Mouse (Mus musculus) stomach, postnatal 0 days (tissue): ENCODE results near the gene Tbc1d23. TPM values are rescaled to one million over a fixed set of nuclear protein-coding genes. Genes with fewer than 3 reads are reported as not detected.
A peak's percentile ranks its signal among the peaks of the same experiment; 100 is the strongest.
"Not testable (repeated sequence)": the region's sequence is repeated elsewhere in the genome, so short reads cannot be mapped to it uniquely, and the experiment has no call there.

Experiments
- ATAC-seq: fragments of 200-750 bp; cut with Nextera tagmentation; 2 replicates; pipeline ENCODE4 v1.8.0; 2017; ENCODE audit not compliant: low FRiP score, low TSS enrichment
- DNase-seq: peaks from one replicate; pipeline ENCODE4 v3.0.0-alpha.2; 2016; ENCODE audit warnings: low spot score
- H3K27ac ChIP-seq: fragments of 300-500 bp; sonication (generic); replicated peaks from 2 replicates; pipeline ENCODE4 v1.5.1; 2014; ENCODE audit warnings: mild to moderate bottlenecking, control low read depth
- H3K27me3 ChIP-seq: fragments of 300-500 bp; sonication (generic); 2 replicates; pipeline ENCODE4 v1.6.1; 2014; ENCODE audit warnings: low read length; ENCODE audit not compliant: control insufficient read depth, insufficient read depth
- H3K36me3 ChIP-seq: fragments of 300-500 bp; sonication (generic); 2 replicates; pipeline ENCODE4 v1.6.1; 2014; ENCODE audit warnings: low read length, mixed read lengths; ENCODE audit not compliant: control insufficient read depth, insufficient read depth
- H3K4me1 ChIP-seq: fragments of 300-500 bp; sonication (generic); replicated peaks from 2 replicates; pipeline ENCODE4 v1.6.1; 2014; ENCODE audit warnings: antibody characterized with exemption; ENCODE audit not compliant: control insufficient read depth, insufficient read depth
- H3K4me2 ChIP-seq: fragments of 300-500 bp; sonication (generic); replicated peaks from 2 replicates; pipeline ENCODE4 v1.6.1; 2014; ENCODE audit warnings: low read depth, mild to moderate bottlenecking, control low read depth, moderate library complexity
- H3K4me3 ChIP-seq: fragments of 300-500 bp; sonication (generic); 2 replicates; pipeline ENCODE4 v1.5.1; 2014; ENCODE audit warnings: low read depth, low read length, control low read depth
- H3K9ac ChIP-seq: fragments of 300-500 bp; sonication (generic); 2 replicates; pipeline ENCODE4 v1.6.1; 2014; ENCODE audit warnings: mild to moderate bottlenecking, low read length, control low read depth, mixed read lengths
- H3K9me3 ChIP-seq: fragments of 300-500 bp; sonication (generic); 2 replicates; pipeline ENCODE4 v1.6.1; 2016; ENCODE audit warnings: low read length; ENCODE audit not compliant: control insufficient read depth
- CTCF ChIP-seq: IDR thresholded peaks from 2 replicates; pipeline ENCODE4 v1.5.1; 2016; ENCODE audit warnings: antibody characterized with exemption, low read depth, mild to moderate bottlenecking, moderate library complexity
- EP300 ChIP-seq: optimal IDR thresholded peaks from 2 replicates; pipeline ENCODE3; 2016; ENCODE audit warnings: antibody characterized with exemption
- WGBS: fragments of 180-500 bp; shearing (Covaris S2); extraction: QIAGEN DNeasy Blood & Tissue Kit; methylation state at CpG from one replicate; pipeline ENCODE4 v1.1.7; 2014; 5-methylcytosine and 5-hydroxymethylcytosine counted together
- polyA plus RNA-seq: library from polyadenylated mRNA; unstranded; fragments of >200 nt; fragmentation: Nextera tagmentation; extraction: Ambion mirVana; gene quantifications from 2 replicates; pipeline ENCODE4 v1.2.1, GENCODE M21; 2015

The Tbc1d23 gene
- polyA plus RNA-seq, 1 experiment from 2014 or later, result 17.1 TPM

DNA sequence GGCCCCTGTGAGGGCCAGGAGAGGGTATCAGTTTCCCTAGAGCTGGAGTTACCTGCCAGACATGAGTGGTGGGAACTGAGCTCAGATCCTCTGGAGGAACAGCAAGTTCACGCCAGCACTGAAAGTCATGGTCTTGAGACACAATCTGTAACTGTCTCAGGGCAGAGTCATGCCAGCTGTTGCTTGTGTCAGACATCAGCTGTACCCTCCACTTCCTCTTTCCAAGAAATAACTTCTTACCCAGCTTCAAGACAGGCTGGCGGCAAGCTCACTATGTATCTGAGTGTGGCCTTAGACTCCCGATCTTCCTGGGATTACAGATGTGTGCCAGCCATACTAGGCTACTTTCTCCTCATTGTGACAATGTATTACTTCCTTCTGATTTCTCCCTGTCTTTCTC, 15.3 kb upstream of the Tbc1d23 start:
- Histone ChIP-seq H3K27ac (no peak overlapping the region), H3K27me3 (no peaks in the 10 kb centered on the region), H3K9me3 (no peaks in the 10 kb centered on the region), H3K36me3 (no peaks in the 10 kb centered on the region), H3K4me1 (no peaks in the 10 kb centered on the region), H3K4me2 (no peak overlapping the region), H3K4me3 (no peak overlapping the region), H3K9ac (no peak overlapping the region)
- no peak for ATAC-seq
- TF ChIP-seq CTCF, result no peak
- no peak for DNase-seq
- WGBS, result 69% methylated on average over 3 of the region's 3 CpGs

DNA sequence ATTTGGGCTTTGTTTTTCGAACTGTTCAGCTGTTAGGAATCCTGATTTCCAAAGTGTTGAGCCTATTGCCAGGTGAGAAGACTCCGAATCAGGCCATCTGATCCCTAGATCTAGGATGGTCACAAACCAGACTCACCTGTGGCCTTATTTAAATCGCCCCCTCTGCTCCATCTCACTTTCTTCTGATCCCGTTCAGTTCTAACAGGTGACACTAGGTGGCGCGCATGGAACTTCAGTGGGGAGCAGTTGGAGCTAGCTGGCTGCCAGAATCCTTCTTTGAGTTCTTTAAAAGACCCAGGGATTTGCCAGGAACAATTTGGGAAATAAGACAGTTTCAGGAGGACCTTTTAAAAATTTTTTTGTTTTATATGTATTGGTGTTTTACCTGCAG, 12.5 kb upstream of the Tbc1d23 start:
- H3K9ac ChIP-seq, result no peak overlapping the region

DNA sequence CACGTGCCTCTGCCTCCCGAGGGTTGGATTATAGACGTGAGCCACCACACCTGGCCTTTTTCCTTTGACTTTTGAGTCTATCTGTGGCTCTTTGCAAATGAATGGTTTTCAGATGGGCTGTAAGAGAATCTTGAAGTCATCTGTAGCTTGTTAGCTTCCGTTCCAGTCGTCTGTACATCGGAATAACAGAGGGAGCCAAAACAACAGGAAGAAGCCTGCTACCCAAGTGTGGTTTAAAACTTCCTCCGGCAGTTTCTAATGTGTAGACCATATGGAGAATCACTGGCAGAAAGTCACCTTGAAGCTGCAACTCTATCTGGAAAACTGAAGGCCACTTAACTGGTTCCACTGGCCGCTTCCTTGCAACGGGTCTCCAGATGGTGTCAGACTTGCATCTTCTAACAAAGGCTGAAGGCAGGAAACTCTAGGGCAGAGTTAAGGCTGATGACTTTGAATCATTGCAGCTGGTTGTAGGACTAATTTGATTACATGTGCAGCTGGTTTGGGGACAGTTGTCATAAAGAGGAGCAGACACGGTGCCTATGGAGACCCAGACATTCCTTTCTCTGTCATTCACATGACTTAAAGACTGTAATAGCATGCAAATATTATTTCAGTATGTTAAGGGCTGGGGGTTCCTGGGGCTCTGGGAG, 12.0 kb upstream of the Tbc1d23 start:
- Histone ChIP-seq H3K4me1 (no peaks in the 10 kb centered on the region), H3K4me2 (no peak overlapping the region), H3K9me3 (no peaks in the 10 kb centered on the region), H3K36me3 (no peaks in the 10 kb centered on the region), H3K9ac (no peak overlapping the region), H3K27ac (no peak overlapping the region), H3K4me3 (no peak overlapping the region), H3K27me3 (no peaks in the 10 kb centered on the region)
- ATAC-seq, result peak; percentile 26; the same call in 1 of the 2 replicates
- 45% methylated on average over 10 of the region's 10 CpGs for WGBS
- DNase-seq, result no peak
- TF ChIP-seq CTCF (peak; percentile 62), EP300 (no peak)

More for the DNA sequence above, 12.5 kb upstream of the Tbc1d23 start:
- peak; percentile 95 for TF ChIP-seq CTCF
- no peak for TF ChIP-seq EP300
- H3K9me3 ChIP-seq, result no peaks in the 10 kb centered on the region
- no peaks in the 10 kb centered on the region for H3K36me3 ChIP-seq
- H3K4me3 ChIP-seq, result no peak overlapping the region
- H3K4me2 ChIP-seq, result no peak overlapping the region
- no peaks in the 10 kb centered on the region for H3K4me1 ChIP-seq
- H3K27ac ChIP-seq, result no peak overlapping the region
- DNase-seq (peak; percentile 79), ATAC-seq (peak; percentile 63; the same call in 1 of the 2 replicates)
- H3K27me3 ChIP-seq, result no peaks in the 10 kb centered on the region
- WGBS, result 8% methylated on average over 6 of the region's 6 CpGs

DNA sequence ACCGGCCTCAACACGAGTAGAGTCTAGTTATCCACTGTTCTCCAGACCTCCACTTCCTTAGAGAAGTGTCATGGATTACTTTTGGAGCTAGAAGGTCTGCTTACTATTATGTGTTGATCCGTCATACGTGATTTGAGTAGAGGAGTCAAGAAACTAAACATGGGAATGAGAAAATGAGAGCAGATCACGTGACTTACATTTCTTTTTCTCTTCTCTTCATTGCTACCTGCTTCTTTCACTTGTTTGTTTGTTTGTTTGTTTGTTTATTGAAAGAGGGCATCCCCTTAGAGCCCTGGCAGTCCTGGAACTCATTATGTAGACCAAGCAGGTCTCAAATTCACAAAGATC, 11.5 kb upstream of the Tbc1d23 start:
- TF ChIP-seq CTCF (no peak), EP300 (no peak)
- 89% methylated on average over 5 of the region's 5 CpGs for WGBS
- H3K36me3 ChIP-seq, result no peaks in the 10 kb centered on the region
- no peak for ATAC-seq
- no peaks in the 10 kb centered on the region for H3K27me3 ChIP-seq
- no peak overlapping the region for H3K27ac ChIP-seq
- H3K9ac ChIP-seq, result no peak overlapping the region
- H3K4me2 ChIP-seq, result no peak overlapping the region
- no peak for DNase-seq
- no peak overlapping the region for H3K4me3 ChIP-seq
- H3K4me1 ChIP-seq, result no peaks in the 10 kb centered on the region
- no peaks in the 10 kb centered on the region for H3K9me3 ChIP-seq

DNA sequence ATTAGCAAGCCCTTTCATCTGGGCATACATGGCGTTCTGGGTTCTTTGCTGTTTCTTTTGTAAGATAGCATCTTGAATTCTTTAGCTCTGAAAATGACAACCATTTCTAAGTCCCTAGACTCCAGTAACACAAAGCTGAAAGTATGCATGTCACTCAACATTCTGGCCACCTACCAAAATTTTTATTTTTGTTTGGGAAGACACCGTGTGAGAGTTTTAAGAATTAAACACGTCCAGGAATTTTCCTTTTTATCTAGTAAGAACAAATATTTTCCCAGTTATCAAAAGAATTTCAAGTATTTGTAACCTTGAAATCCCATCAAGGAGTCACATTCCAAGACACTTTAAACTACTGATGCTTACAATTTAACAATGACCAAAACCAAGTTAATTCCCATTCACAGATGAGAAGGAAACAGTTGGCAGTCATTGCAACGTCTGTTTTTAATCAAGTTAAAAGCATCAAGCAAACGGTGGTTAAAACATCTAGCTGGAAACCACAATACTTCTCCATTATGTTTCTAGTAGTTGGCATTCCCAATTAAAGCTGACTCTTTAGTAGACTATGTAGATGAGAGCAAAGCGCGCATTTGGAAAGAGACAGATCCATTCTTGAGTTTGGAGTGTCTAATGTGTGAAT, 4.7 kb upstream of the Tbc1d23 start:
- TF ChIP-seq CTCF, result no peak
- H3K27ac ChIP-seq, result no peak overlapping the region
- no peaks in the 10 kb centered on the region for H3K9me3 ChIP-seq
- no peaks in the 10 kb centered on the region for H3K4me1 ChIP-seq
- 44% methylated on average over 7 of the region's 7 CpGs for WGBS
- ATAC-seq (no peak), DNase-seq (no peak)
- H3K9ac ChIP-seq, result no peak overlapping the region
- H3K4me2 ChIP-seq, result no peak overlapping the region
- H3K4me3 ChIP-seq, result no peak overlapping the region
- H3K36me3 ChIP-seq, result no peaks in the 10 kb centered on the region
- no peaks in the 10 kb centered on the region for H3K27me3 ChIP-seq

DNA sequence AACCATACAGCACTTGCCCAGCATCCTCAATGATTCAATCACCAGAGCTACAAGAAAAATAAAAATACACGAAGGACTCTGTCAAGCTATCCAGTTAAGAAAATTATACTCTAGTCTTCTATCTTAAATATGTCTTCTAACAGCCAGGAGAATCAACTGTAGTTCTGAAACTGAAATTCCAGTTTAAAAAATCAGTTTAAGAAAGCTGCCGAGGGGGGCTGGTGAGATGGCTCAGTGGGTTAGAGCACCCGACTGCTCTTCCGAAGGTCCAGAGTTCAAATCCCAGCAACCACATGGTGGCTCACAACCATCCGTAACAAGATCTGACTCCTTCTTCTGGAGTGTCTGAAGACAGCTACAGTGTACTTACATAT, 620 bp upstream of the Tbc1d23 start:
- H3K27me3 ChIP-seq, H3K9ac ChIP-seq, H3K4me1 ChIP-seq, H3K9me3 ChIP-seq, ATAC-seq, H3K27ac ChIP-seq, H3K36me3 ChIP-seq, DNase-seq: not testable (repeated sequence)
- H3K4me2 ChIP-seq, result peak overlapping the region; percentile 40; the same call in 1 of the 2 replicates
- 64% methylated on average over 4 of the region's 5 CpGs for WGBS
- H3K4me3 ChIP-seq, result peak overlapping the region; percentile 4; the same call in 1 of the 2 replicates
